Mouse (Mus musculus) neural tube, embryonic 15.5 days (tissue): Measurements from ENCODE around the gene Crtam. TPM values are rescaled to one million over a fixed set of nuclear protein-coding genes. Genes with fewer than 3 reads are reported as not detected.

Source experiments
- ATAC-seq: fragments of 200-750 bp; cut with Nextera tagmentation; 2 replicates; pipeline ENCODE4 v1.8.0; 2017; ENCODE audit warnings: mild to moderate bottlenecking, moderate TSS enrichment, moderate library complexity; ENCODE audit not compliant: low FRiP score
- H3K27ac ChIP-seq: fragments of 300-500 bp; sonication (generic); replicated peaks from 2 replicates; pipeline ENCODE4 v1.5.1; 2015; ENCODE audit warnings: mild to moderate bottlenecking, inconsistent platforms
- H3K27me3 ChIP-seq: fragments of 300-500 bp; sonication (generic); replicated peaks from 2 replicates; pipeline ENCODE4 v1.6.1; 2015; ENCODE audit warnings: inconsistent platforms
- H3K36me3 ChIP-seq: fragments of 300-500 bp; sonication (generic); 2 replicates; pipeline ENCODE4 v1.6.1; 2015; ENCODE audit warnings: inconsistent platforms
- H3K4me1 ChIP-seq: fragments of 300-500 bp; sonication (generic); 2 replicates; pipeline ENCODE4 v1.6.1; 2015; ENCODE audit warnings: inconsistent platforms
- H3K4me2 ChIP-seq: fragments of 300-500 bp; sonication (generic); 2 replicates; pipeline ENCODE4 v1.6.1; 2015; ENCODE audit warnings: inconsistent platforms, mild to moderate bottlenecking, moderate library complexity
- H3K4me3 ChIP-seq: fragments of 300-500 bp; sonication (generic); replicated peaks from 2 replicates; pipeline ENCODE4 v1.5.1; 2015; ENCODE audit warnings: mild to moderate bottlenecking, inconsistent platforms
- H3K9ac ChIP-seq: fragments of 300-500 bp; sonication (generic); replicated peaks from 2 replicates; pipeline ENCODE4 v1.6.1; 2015; ENCODE audit warnings: mild to moderate bottlenecking, inconsistent platforms
- H3K9me3 ChIP-seq: fragments of 300-500 bp; sonication (generic); replicated peaks from 2 replicates; pipeline ENCODE4 v1.6.1; 2016; ENCODE audit warnings: inconsistent platforms
- WGBS: fragments of 180-500 bp; shearing (Covaris S2); methylation state at CpG from one replicate; pipeline ENCODE4 v1.1.7; 2015; ENCODE audit warnings: mixed read lengths; 5-methylcytosine and 5-hydroxymethylcytosine counted together
- polyA plus RNA-seq: library from polyadenylated mRNA; unstranded; fragments of >200 nt; fragmentation: Nextera tagmentation; extraction: Ambion mirVana; gene quantifications from 2 replicates; pipeline ENCODE4 v1.2.1, GENCODE M21; 2015

The Crtam gene
- polyA plus RNA-seq, 1 experiment from 2014 or later, result 0.15 TPM

DNA sequence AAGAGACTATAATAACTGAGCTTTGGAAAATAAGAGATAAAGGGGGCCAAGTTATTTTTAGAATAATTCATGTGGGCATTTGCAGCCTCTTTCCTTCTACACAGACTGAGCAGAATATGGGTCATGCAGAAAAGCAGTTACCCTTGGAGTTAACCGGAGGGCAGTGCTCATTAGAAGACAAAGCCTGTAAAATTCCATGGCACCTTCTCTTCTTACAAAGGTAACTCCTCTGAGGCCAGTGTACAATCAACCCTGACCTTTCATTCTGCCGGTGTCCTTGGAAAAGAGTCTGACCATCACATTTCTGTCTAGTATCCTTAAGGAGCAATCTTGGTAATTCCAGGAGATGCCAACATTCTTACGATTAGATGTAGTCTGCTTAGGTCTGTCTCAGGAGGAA, 37.0 kb upstream of the Crtam start:
- Histone ChIP-seq H3K9ac (no peak overlapping the region), H3K27me3 (no peaks in the 10 kb centered on the region), H3K4me1 (no peaks in the 10 kb centered on the region), H3K4me2 (no peak overlapping the region), H3K9me3 (no peaks in the 10 kb centered on the region), H3K27ac (no peak overlapping the region), H3K4me3 (no peak overlapping the region), H3K36me3 (peaks cover 22% of the 10 kb centered on the region)
- no peak for ATAC-seq
- 79% methylated on average over 3 of the region's 3 CpGs for WGBS

DNA sequence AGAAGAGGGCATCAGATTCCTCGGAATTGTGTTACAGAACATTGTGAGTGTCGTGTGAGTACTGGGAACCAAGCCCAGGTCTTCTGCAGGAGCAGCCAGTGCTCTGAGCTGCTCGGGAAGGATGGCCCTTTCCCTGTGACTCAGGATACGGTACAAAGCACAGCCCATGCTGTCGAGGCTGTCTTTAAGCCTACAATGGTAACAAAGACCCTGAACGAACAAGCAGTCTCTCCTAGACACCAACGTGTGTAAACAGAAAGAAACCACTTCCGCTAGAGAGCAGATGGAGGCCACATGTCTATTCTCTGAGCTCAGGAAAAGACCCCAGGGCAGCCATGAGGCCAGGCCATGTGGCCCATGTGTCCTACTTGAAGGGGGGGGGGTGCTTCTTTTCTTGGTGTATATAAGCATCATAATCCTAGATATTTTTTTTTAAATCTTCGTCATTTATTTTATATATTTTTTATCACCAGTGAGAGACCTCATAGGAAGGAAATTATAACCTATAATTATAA, 33.8 kb upstream of the Crtam start:
- Histone ChIP-seq H3K27me3 (no peaks in the 10 kb centered on the region), H3K4me3 (no peak overlapping the region), H3K4me1 (0 out of 2 replicates have a peak, but pooled peaks cover 9% of the 10 kb centered on the region), H3K4me2 (no peak overlapping the region), H3K27ac (no peak overlapping the region), H3K9me3 (no peaks in the 10 kb centered on the region), H3K9ac (no peak overlapping the region), H3K36me3 (peaks cover 24% of the 10 kb centered on the region)
- WGBS, result 57% methylated on average over 9 of the region's 9 CpGs
- no peak for ATAC-seq

DNA sequence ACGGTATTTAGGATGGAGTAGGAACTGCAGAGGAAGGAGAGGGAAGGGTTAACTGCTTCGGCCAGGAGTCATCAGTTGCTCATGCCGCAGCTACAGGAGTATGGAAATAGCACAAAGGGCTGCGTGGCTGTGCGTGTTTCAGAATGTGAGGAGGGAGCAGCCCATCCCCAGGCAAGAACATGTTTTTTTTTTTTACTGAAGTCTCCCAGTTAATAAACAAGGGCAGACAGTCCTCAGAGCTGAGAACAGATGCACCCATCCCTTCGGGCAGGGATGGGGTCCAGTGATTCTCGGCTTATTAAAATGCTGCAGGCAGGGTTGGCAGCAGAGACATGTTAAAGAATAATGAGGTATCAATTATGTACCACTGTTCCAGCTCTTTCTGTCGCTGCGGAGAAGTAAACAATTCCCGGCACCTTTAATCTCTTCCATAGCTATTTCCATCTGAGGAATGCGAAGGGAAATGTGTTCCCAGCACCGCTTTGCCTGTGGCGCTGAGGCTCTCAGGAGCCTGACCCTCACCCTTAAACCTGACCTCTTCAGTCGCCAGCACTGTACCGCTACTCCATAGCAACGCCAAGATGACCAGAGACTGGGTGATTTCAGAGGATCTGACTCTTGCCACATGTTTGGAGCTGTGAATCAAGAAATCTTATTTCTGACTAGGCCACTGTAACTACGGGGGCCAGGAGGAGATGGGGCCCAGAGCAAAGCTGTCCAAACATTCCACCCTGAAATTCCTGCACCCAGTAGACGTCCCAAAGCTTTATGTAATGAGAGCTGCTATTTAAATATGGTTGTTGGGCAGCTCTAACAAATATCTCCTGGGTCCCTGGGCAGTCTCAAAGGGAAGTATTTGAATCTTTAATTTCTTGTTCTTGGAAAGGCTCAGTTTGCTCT, 27.4 kb upstream of the Crtam start:
- ATAC-seq, result peak; percentile 75; the same call in 1 of the 2 replicates
- 31% methylated on average over 18 of the region's 18 CpGs for WGBS
- no peaks in the 10 kb centered on the region for H3K9me3 ChIP-seq
- no peak overlapping the region for H3K9ac ChIP-seq
- H3K36me3 ChIP-seq, result peaks cover 31% of the 10 kb centered on the region
- H3K4me3 ChIP-seq, result no peak overlapping the region
- H3K27ac ChIP-seq, result peak overlapping the region; percentile 79
- peak overlapping the region; percentile 31 for H3K4me2 ChIP-seq
- H3K4me1 ChIP-seq, result peaks cover 23% of the 10 kb centered on the region
- no peaks in the 10 kb centered on the region for H3K27me3 ChIP-seq

DNA sequence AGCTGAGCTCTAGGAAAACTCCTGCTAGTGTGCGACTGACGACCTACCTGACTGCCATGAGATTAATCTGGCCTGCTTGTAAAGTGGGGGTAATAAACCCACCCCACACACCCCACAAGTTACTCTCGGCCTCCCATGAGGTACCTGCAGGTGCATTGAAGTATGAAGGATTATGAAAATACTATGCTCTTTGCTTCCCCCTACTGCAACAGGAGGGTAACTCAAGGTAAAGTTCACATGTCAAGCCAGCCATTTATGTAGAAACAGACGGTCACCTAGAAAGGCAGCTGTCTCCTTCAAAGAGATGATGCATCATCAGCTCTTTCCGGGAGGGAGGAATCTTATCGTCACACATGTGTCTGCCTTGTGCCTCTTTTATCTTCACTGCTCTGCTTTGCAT, 25.4 kb upstream of the Crtam start:
- 76% methylated on average over 6 of the region's 6 CpGs for WGBS
- Histone ChIP-seq H3K27ac (no peak overlapping the region), H3K4me1 (peaks cover 23% of the 10 kb centered on the region), H3K36me3 (peaks cover 36% of the 10 kb centered on the region), H3K9me3 (no peaks in the 10 kb centered on the region), H3K4me3 (no peak overlapping the region), H3K9ac (no peak overlapping the region), H3K27me3 (no peaks in the 10 kb centered on the region), H3K4me2 (no peak overlapping the region)
- ATAC-seq, result no peak

DNA sequence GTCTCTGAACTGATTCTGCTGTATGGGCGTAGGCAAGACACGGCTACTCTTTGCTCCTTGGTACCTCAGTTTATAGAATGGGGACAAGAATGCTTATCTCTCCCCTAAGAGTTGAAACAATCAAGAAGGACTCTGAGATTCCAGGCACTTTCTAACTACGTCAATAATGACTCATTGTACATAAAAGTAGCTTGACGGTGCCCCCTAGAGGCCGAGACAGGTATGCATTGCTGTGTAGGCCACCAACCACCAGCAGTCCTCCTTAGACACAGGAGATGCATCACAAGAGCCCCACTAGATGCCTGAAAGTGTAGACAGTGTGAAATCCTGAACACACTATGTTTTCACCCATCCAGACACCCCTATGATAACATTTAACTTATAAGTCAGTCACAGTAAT, 24.0 kb upstream of the Crtam start:
- H3K36me3 ChIP-seq, result peaks cover 41% of the 10 kb centered on the region
- H3K9ac ChIP-seq, result no peak overlapping the region
- 44% methylated on average over 5 of the region's 5 CpGs for WGBS
- H3K27me3 ChIP-seq, result no peaks in the 10 kb centered on the region
- peaks cover 14% of the 10 kb centered on the region for H3K4me1 ChIP-seq
- ATAC-seq, result no peak
- H3K9me3 ChIP-seq, result no peaks in the 10 kb centered on the region
- H3K27ac ChIP-seq, result no peak overlapping the region
- H3K4me2 ChIP-seq, result no peak overlapping the region
- H3K4me3 ChIP-seq, result no peak overlapping the region

DNA sequence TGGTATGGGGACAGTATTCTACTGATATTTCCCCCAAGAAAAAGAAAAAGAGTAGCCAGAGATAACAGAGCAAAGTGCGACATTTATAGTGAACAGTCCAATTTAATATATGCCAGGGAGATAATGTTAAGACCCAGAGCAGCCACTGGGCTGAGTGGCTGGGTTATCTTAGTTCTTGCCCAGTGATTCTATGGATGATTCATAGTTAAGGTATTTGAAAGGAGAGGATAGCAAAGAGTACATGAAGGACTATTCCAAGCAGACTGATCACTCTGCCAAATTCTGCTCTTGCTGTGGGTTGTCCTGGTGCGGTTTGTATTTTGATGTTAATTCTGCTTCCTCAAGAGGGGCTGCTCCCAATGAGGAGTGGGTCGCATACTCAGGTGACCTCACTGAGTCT, 17.3 kb upstream of the Crtam start:
- Histone ChIP-seq H3K9ac (no peak overlapping the region), H3K27ac (no peak overlapping the region), H3K4me3 (no peak overlapping the region), H3K4me1 (no peaks in the 10 kb centered on the region), H3K27me3 (no peaks in the 10 kb centered on the region), H3K4me2 (no peak overlapping the region), H3K9me3 (no peaks in the 10 kb centered on the region), H3K36me3 (peaks cover 45% of the 10 kb centered on the region)
- ATAC-seq, result no peak
- 74% methylated on average over 3 of the region's 3 CpGs for WGBS

DNA sequence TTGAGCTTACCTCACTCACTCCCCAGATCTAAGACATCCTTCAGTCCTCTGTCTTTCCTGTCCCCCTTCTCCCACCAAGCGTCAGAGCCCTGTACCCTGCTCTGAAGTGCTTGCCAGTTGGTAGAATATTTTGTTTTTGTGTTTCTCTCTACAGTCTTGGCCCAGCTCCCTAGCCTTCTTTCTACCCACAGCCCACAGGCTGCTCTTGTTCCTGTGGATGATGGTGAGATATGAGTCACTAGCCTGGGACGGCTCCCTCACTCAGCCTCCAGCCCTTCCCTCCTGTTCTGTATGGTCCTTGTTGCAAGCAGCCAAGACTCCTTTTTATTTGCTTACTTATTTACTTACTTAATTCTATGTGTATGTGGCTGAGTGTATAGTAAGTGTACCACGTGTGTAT, 16.1 kb upstream of the Crtam start:
- Histone ChIP-seq H3K9ac (no peak overlapping the region), H3K4me1 (no peaks in the 10 kb centered on the region), H3K36me3 (peaks cover 37% of the 10 kb centered on the region), H3K27me3 (no peaks in the 10 kb centered on the region), H3K27ac (no peak overlapping the region), H3K4me3 (no peak overlapping the region), H3K4me2 (no peak overlapping the region), H3K9me3 (no peaks in the 10 kb centered on the region)
- 85% methylated on average over 3 of the region's 3 CpGs for WGBS
- ATAC-seq, result no peak

DNA sequence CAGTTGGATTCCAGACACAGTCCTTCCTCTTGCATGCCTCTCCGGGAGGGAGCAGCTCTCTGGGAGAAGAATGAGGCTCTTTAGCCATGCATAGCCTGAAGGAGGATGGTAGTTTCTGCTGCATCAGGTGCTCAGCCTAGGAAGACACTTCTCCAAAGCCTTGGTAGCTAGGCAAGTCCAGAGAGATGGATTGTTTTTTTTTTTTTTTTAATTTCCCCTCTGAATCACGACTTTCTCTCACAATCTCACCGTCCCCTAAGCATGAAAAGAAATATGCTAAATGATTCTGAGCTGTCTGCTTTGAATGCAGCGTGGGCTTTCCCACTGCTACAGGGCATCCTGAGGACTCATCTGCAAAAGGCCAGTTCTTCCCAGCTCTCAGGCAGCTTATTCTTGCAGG, 10.1 kb upstream of the Crtam start:
- no peaks in the 10 kb centered on the region for H3K27me3 ChIP-seq
- no peak overlapping the region for H3K4me3 ChIP-seq
- no peaks in the 10 kb centered on the region for H3K9me3 ChIP-seq
- peaks cover 20% of the 10 kb centered on the region for H3K4me1 ChIP-seq
- H3K9ac ChIP-seq, result no peak overlapping the region
- ATAC-seq, result no peak
- H3K4me2 ChIP-seq, result no peak overlapping the region
- 29% methylated on average over 4 of the region's 4 CpGs for WGBS
- 0 out of 2 replicates have a peak, but pooled peaks cover 10% of the 10 kb centered on the region for H3K36me3 ChIP-seq
- peak overlapping the region; percentile 64 for H3K27ac ChIP-seq

DNA sequence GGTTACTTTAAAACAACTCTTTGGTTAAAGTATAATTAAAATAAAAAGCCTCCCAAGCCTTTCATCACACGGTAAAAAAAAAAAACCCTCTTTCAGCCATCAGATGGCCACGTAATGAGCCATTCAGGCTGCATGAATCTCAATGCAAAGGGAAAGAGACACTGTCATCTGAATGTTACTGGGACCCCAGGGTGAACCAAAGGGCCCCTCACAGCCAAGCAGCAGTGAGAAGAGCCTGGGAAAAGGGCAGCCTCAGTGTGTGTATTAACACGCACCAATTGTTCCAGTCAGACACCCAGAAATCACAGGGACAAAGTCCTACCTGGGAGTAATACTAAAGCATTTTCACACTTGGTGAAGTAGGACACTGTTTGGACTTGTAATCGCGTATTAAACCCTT, 8.0 kb upstream of the Crtam start:
- H3K36me3 ChIP-seq, result 0 out of 2 replicates have a peak, but pooled peaks cover 4% of the 10 kb centered on the region
- no peak for ATAC-seq
- H3K4me2 ChIP-seq, result no peak overlapping the region
- peaks cover 20% of the 10 kb centered on the region for H3K4me1 ChIP-seq
- no peaks in the 10 kb centered on the region for H3K9me3 ChIP-seq
- no peak overlapping the region for H3K9ac ChIP-seq
- 37% methylated on average over 5 of the region's 5 CpGs for WGBS
- H3K4me3 ChIP-seq, result no peak overlapping the region
- H3K27me3 ChIP-seq, result no peaks in the 10 kb centered on the region
- peak overlapping the region; percentile 85 for H3K27ac ChIP-seq

DNA sequence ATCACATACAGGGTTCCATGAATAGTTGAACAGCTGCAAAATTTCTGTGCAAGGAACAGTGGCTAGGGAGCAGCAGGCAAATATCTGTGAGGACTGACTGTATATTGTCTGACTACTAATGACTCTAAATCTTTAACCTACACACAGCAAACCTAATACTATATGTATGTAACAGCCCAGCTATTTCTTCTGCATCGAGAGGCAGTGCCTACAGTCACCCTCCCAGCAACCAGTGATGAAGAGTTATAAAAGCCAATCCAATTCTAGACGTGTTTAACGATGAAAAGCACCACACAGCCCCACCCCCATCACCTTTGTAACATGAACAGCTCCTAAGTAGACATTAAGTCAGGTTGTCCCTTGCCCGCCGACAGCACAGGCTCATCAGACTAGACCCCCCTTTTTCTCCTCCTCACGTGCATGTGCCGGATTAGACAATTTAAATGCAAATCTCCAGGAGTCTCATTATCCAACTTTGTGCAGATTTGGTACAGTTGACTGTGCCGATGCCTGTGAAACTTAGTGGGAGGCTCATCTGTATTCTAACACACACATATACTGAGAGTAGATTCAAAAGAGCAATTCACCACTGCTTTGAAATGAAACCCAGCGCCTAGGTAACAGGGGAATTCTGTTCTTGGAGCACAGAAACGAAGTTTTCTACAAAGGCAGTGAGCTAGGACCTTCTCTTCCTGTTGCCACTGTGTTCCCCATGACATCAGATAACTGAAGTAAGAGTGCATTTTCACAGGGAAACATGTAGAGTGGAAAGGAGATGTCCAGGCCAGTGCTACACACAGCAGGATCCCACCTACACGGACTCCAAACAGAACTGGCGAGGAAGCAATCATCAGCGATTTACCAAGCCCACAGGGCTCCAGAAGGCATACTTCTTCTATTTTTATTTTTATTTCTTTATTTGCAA, 7.3 kb upstream of the Crtam start:
- Histone ChIP-seq H3K4me1 (peaks cover 20% of the 10 kb centered on the region), H3K4me3 (no peak overlapping the region), H3K36me3 (no peaks in the 10 kb centered on the region), H3K4me2 (no peak overlapping the region), H3K27me3 (no peaks in the 10 kb centered on the region), H3K9me3 (no peaks in the 10 kb centered on the region), H3K27ac (peak overlapping the region; percentile 85), H3K9ac (no peak overlapping the region)
- WGBS, result 14% methylated on average over 13 of the region's 13 CpGs
- ATAC-seq, result peak; percentile 81

DNA sequence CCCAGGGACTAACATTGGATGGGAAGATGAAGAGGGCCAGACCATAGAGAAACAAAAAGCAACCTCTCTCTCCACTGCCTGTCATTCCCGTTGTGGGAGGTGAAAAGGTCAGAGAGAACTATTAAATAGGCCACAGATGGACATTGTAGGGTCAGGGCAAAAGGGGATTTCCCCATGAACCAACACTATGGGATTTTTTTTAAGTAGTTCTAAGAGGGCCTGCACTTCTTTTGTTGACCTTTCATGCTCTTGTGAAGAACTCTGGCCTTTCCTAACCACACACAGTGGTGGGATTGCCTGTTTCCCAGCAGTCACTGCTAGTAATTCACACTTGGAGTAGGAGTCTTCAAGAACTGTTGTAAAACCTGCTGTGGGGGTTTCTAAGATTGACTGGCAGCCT, 3.4 kb upstream of the Crtam start:
- Histone ChIP-seq H3K4me1 (peaks cover 14% of the 10 kb centered on the region), H3K27me3 (no peaks in the 10 kb centered on the region), H3K36me3 (no peaks in the 10 kb centered on the region), H3K4me3 (no peak overlapping the region), H3K27ac (no peak overlapping the region), H3K4me2 (no peak overlapping the region), H3K9me3 (no peaks in the 10 kb centered on the region), H3K9ac (no peak overlapping the region)
- ATAC-seq, result no peak
- WGBS, result 18% methylated on average over 1 of the region's 1 CpGs
